Mouse (Mus musculus) kidney, embryonic 15.5 days (tissue): Measurements from ENCODE around the gene Zfp108. TPM values are rescaled to one million over a fixed set of nuclear protein-coding genes. Genes with fewer than 3 reads are reported as not detected.

Experiments used
- ATAC-seq: fragments of 200-750 bp; cut with Nextera tagmentation; replicated peaks from 2 replicates; pipeline ENCODE4 v1.8.0; 2017; ENCODE audit warnings: moderate TSS enrichment; ENCODE audit not compliant: low FRiP score
- H3K27ac ChIP-seq: fragments of 300-500 bp; sonication (generic); 2 replicates; pipeline ENCODE4 v1.5.1; 2015; ENCODE audit warnings: mild to moderate bottlenecking, inconsistent platforms
- H3K27me3 ChIP-seq: fragments of 300-500 bp; sonication (generic); 2 replicates; pipeline ENCODE4 v1.6.1; 2015; ENCODE audit warnings: inconsistent platforms
- H3K36me3 ChIP-seq: fragments of 300-500 bp; sonication (generic); 2 replicates; pipeline ENCODE4 v1.6.1; 2015; ENCODE audit warnings: inconsistent platforms
- H3K4me1 ChIP-seq: fragments of 300-500 bp; sonication (generic); 2 replicates; pipeline ENCODE4 v1.6.1; 2015; ENCODE audit warnings: inconsistent platforms
- H3K4me2 ChIP-seq: fragments of 300-500 bp; sonication (generic); 2 replicates; pipeline ENCODE4 v1.6.1; 2015; ENCODE audit warnings: moderate library complexity, mild to moderate bottlenecking, inconsistent platforms
- H3K4me3 ChIP-seq: fragments of 300-500 bp; sonication (generic); replicated peaks from 2 replicates; pipeline ENCODE4 v1.5.1; 2015; ENCODE audit warnings: mild to moderate bottlenecking, inconsistent platforms
- H3K9ac ChIP-seq: fragments of 300-500 bp; sonication (generic); 2 replicates; pipeline ENCODE4 v1.6.1; 2015; ENCODE audit warnings: mild to moderate bottlenecking, inconsistent platforms
- H3K9me3 ChIP-seq: fragments of 300-500 bp; sonication (generic); replicated peaks from 2 replicates; pipeline ENCODE4 v1.6.1; 2016; ENCODE audit warnings: inconsistent platforms
- WGBS: fragments of 180-500 bp; shearing (Covaris S2); methylation state at CpG from one replicate; pipeline ENCODE4 v1.1.7; 2015; ENCODE audit warnings: mixed read lengths; 5-methylcytosine and 5-hydroxymethylcytosine counted together
- polyA plus RNA-seq: library from polyadenylated mRNA; unstranded; fragments of >200 nt; fragmentation: Nextera tagmentation; extraction: Ambion mirVana; gene quantifications from 2 replicates; pipeline ENCODE4 v1.2.1, GENCODE M21; 2015

Gene Zfp108
- polyA plus RNA-seq, 1 experiment from 2014 or later: 4.2 TPM

GRCm38 (mm10) chr7:24287670-24288069, 33.1 kb downstream of the Zfp108 start:
- no peaks in the 10 kb centered on the region for H3K4me1 ChIP-seq
- H3K4me2 ChIP-seq: no peak overlapping the region
- no peaks in the 10 kb centered on the region for H3K9me3 ChIP-seq
- WGBS: 87% methylated on average over 5 of the region's 5 CpGs
- H3K4me3 ChIP-seq: no peak overlapping the region
- H3K27ac ChIP-seq: no peak overlapping the region
- H3K36me3 ChIP-seq: peaks cover 51% of the 10 kb centered on the region
- no peak overlapping the region for H3K9ac ChIP-seq
- ATAC-seq: no peak
- H3K27me3 ChIP-seq: no peaks in the 10 kb centered on the region

GRCm38 (mm10) chr7:24288512-24288911, 33.9 kb downstream of the Zfp108 start:
- Histone ChIP-seq H3K4me2 (no peak overlapping the region), H3K9me3 (no peaks in the 10 kb centered on the region), H3K36me3 (peaks cover 59% of the 10 kb centered on the region), H3K9ac (no peak overlapping the region), H3K27ac (no peak overlapping the region), H3K4me1 (no peaks in the 10 kb centered on the region), H3K27me3 (no peaks in the 10 kb centered on the region), H3K4me3 (no peak overlapping the region)
- 92% methylated on average over 6 of the region's 6 CpGs for WGBS
- no peak for ATAC-seq

DNA sequence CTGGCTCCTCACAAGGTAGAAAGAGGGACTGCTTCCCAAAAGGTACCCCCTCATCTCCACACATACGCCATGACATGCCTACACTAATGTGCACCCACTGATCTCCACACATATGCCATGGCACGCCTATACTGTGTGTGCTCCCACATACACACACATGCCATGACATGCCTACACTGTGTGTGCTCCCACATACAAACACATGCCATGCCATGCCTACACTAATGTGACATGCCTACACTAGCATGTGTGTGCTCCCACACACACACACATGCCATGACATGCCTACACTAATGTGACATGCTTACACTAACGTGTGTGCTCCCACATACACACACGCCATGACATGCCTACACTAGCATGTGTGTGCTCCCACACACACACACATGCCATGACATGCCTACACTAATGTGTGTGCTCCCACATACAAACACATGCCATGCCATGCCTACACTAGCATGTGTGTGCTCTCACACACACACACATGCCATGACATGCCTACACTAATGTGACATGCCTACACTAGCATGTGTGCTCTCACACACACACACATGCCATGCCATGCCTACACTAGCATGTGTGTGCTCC, 35.6 kb downstream of the Zfp108 start:
- Histone ChIP-seq H3K27ac (no peak overlapping the region), H3K27me3 (no peaks in the 10 kb centered on the region), H3K36me3 (peaks cover 76% of the 10 kb centered on the region), H3K9ac (no peak overlapping the region), H3K4me2 (no peak overlapping the region), H3K4me1 (no peaks in the 10 kb centered on the region), H3K9me3 (no peaks in the 10 kb centered on the region), H3K4me3 (no peak overlapping the region)
- 97% methylated on average over 4 of the region's 4 CpGs for WGBS
- ATAC-seq: no peak

- peaks cover 89% of the 10 kb centered on the region for H3K36me3 ChIP-seq
- ATAC-seq: no peak
These were observed 36.9 kb downstream of the Zfp108 start for GRCm38 (mm10) chr7:24291387-24292090.

GRCm38 (mm10) chr7:24293061-24293851, 38.7 kb downstream of the Zfp108 start:
- Histone ChIP-seq H3K4me1 (peaks cover 7% of the 10 kb centered on the region), H3K9ac (no peak overlapping the region), H3K9me3 (no peaks in the 10 kb centered on the region), H3K27ac (no peak overlapping the region), H3K36me3 (peaks cover 87% of the 10 kb centered on the region), H3K27me3 (no peaks in the 10 kb centered on the region), H3K4me2 (no peak overlapping the region), H3K4me3 (no peak overlapping the region)
- ATAC-seq: no peak
- WGBS: 88% methylated on average over 12 of the region's 12 CpGs

More at GRCm38 (mm10) chr7:24291387-24292090, 36.9 kb downstream of the Zfp108 start:
- WGBS: 90% methylated on average over 27 of the region's 27 CpGs
- Histone ChIP-seq H3K9ac (no peak overlapping the region), H3K4me1 (no peaks in the 10 kb centered on the region), H3K9me3 (no peaks in the 10 kb centered on the region), H3K27me3 (no peaks in the 10 kb centered on the region), H3K27ac (no peak overlapping the region), H3K4me2 (no peak overlapping the region), H3K4me3 (no peak overlapping the region)

- H3K27me3 ChIP-seq: no peaks in the 10 kb centered on the region
- no peak overlapping the region for H3K27ac ChIP-seq
- ATAC-seq: no peak
- H3K36me3 ChIP-seq: peaks cover 77% of the 10 kb centered on the region
- WGBS: 92% methylated on average over 4 of the region's 4 CpGs
- no peak overlapping the region for H3K4me3 ChIP-seq
- H3K4me1 ChIP-seq: peaks cover 11% of the 10 kb centered on the region
- no peaks in the 10 kb centered on the region for H3K9me3 ChIP-seq
- H3K4me2 ChIP-seq: no peak overlapping the region
- H3K9ac ChIP-seq: no peak overlapping the region
These were observed 40.2 kb downstream of the Zfp108 start for GRCm38 (mm10) chr7:24294763-24295162.

- Histone ChIP-seq H3K27ac (no peak overlapping the region), H3K4me1 (peaks cover 17% of the 10 kb centered on the region), H3K4me2 (no peak overlapping the region), H3K9me3 (no peaks in the 10 kb centered on the region), H3K27me3 (no peaks in the 10 kb centered on the region), H3K4me3 (no peak overlapping the region), H3K9ac (no peak overlapping the region), H3K36me3 (peaks cover 71% of the 10 kb centered on the region)
- ATAC-seq: no peak
- 97% methylated on average over 7 of the region's 7 CpGs for WGBS
These were observed 40.8 kb downstream of the Zfp108 start for GRCm38 (mm10) chr7:24295376-24295775.

GRCm38 (mm10) chr7:24296386-24296785, 41.8 kb downstream of the Zfp108 start:
- peaks cover 24% of the 10 kb centered on the region for H3K4me1 ChIP-seq
- H3K27me3 ChIP-seq: no peaks in the 10 kb centered on the region
- H3K9me3 ChIP-seq: no peaks in the 10 kb centered on the region
- no peak overlapping the region for H3K9ac ChIP-seq
- 93% methylated on average over 7 of the region's 7 CpGs for WGBS
- H3K27ac ChIP-seq: no peak overlapping the region
- H3K4me2 ChIP-seq: no peak overlapping the region
- peaks cover 61% of the 10 kb centered on the region for H3K36me3 ChIP-seq
- no peak for ATAC-seq
- H3K4me3 ChIP-seq: no peak overlapping the region

DNA sequence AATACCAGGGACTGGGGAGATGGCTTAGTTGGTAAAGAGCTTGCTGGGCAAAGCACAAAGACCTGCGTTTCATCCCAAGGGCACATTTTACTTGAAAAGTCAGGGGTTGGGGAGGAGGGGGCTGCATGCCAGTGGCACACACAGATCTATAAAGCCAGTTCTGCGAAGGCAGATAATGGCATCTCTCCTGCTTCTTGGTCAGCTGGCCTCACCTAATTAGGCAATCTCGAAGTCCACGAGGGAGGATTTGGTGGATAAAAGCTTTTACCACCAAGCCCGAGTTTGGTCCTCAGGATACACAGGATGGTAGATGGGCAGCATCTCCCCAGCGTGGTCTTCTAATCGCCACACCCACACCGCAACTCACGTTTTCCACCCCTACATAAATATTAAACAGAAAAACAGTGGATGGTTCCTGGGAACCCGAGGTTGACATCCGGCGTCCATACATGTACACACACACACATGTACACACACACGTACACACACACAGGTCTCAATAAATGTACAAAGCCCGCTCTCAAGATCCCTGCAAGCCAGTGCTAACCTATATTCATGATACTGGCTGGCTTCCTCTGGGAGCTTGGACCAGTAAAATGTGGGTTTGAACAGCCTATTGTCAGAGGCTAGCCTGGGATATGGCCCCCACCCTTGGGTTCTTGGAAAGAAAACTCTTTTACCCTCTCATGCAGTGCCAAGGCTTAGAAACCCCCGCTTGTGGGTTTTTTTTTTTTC, 42.9 kb downstream of the Zfp108 start:
- Histone ChIP-seq H3K9ac (no peak overlapping the region), H3K4me3 (peak overlapping the region; percentile 79), H3K4me2 (peak overlapping the region; percentile 89), H3K9me3 (no peaks in the 10 kb centered on the region), H3K27ac (no peak overlapping the region), H3K4me1 (peaks cover 24% of the 10 kb centered on the region), H3K36me3 (peaks cover 60% of the 10 kb centered on the region), H3K27me3 (no peaks in the 10 kb centered on the region)
- no peak for ATAC-seq
- 90% methylated on average over 15 of the region's 15 CpGs for WGBS

- peak; percentile 31 for ATAC-seq
- H3K27me3 ChIP-seq: no peaks in the 10 kb centered on the region
- no peaks in the 10 kb centered on the region for H3K9me3 ChIP-seq
- H3K4me1 ChIP-seq: peaks cover 24% of the 10 kb centered on the region
- H3K36me3 ChIP-seq: peaks cover 60% of the 10 kb centered on the region
- peak overlapping the region; percentile 79 for H3K4me3 ChIP-seq
- 0% methylated on average over 12 of the region's 12 CpGs for WGBS
- peak overlapping the region; percentile 89 for H3K4me2 ChIP-seq
- peak overlapping the region; percentile 73 for H3K9ac ChIP-seq
- H3K27ac ChIP-seq: peak overlapping the region; percentile 97
These were observed 44.0 kb downstream of the Zfp108 start for GRCm38 (mm10) chr7:24298635-24298972.

- under 1% methylated on average over 47 of the region's 47 CpGs for WGBS
- Histone ChIP-seq H3K36me3 (peaks cover 57% of the 10 kb centered on the region), H3K4me2 (peak overlapping the region; percentile 89), H3K27me3 (no peaks in the 10 kb centered on the region), H3K4me1 (peaks cover 24% of the 10 kb centered on the region), H3K9me3 (no peaks in the 10 kb centered on the region), H3K9ac (peak overlapping the region; percentile 73), H3K4me3 (peak overlapping the region; percentile 79), H3K27ac (peak overlapping the region; percentile 97)
- peak; percentile 87 for ATAC-seq
These were observed 44.5 kb downstream of the Zfp108 start for GRCm38 (mm10) chr7:24298973-24299708.
